Mouse (Mus musculus) ES-E14 (cell line): ENCODE data around the gene Anpep.

Experiments used
- CHD2 ChIP-seq: IDR thresholded peaks from 2 replicates; pipeline ENCODE4 v1.6.1; 2014; ENCODE audit warnings: mild to moderate bottlenecking, low read depth, low read length, inconsistent platforms
- HCFC1 ChIP-seq: IDR thresholded peaks from 2 replicates; pipeline ENCODE4 v1.6.1; 2012; ENCODE audit warnings: low read length, inconsistent platforms, borderline replicate concordance; ENCODE audit not compliant: insufficient read depth
- ZNF384 ChIP-seq: IDR thresholded peaks from 2 replicates; pipeline ENCODE4 v1.6.1; 2012; ENCODE audit warnings: low read depth, low read length, inconsistent platforms

- no peak for TF ChIP-seq HCFC1
- TF ChIP-seq CHD2: no peak
- TF ChIP-seq ZNF384: no peak
Observed at GRCm38 (mm10) chr7:79860811-79861210, at the start of gene Anpep.
